Mouse (Mus musculus): ENCODE results near the gene Fbrsl1.

- TF ChIP-seq CTCF (IDR thresholded peaks at IDR 0.05; ENCODE audit: extremely low read depth, insufficient read depth, low read length) (no peak), POLR2A (IDR thresholded peaks at IDR 0.05; ENCODE audit: extremely low read depth, insufficient read depth, low read length) (no peak)
Observed at GRCm38 (mm10) chr5:110390631-110391030, 57.7 kb downstream of the Fbrsl1 start.

Measured in cortical plate, adult 2 months (tissue).